9 mouse cellular contexts compared by ENCODE assay signal in the genomic region with DNA sequence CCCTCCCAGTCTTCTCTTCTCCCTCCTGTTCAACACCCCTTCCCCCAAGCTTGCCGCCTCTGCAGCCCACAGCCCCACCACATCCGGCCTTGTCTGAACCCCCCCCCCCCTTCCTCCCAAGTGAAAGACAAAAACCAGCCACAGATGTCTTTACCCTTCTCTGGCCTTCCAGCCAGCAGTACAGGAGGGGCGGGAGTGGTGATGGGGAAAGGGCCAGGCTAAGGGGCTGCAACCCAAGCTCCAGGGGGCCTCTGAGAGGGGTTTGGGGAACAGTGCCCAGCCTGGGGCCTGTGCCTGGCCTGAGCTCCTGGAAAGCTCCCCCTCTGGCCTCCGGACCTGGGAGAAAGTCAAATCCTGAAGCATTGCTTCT. TPM values are rescaled to one million over a fixed set of nuclear protein-coding genes. Genes with fewer than 3 reads are reported as not detected.
A peak's percentile ranks its signal among the peaks of the same experiment; 100 is the strongest.
DNase-seq lines count a peak whose midpoint lies in the region; ATAC-seq and TF ChIP-seq lines count a peak whose summit lies in the region.
"Had no signal": no experiment of that assay in that cellular context is flagged by ENCODE, and none has a peak within 500 bp of the region (broad histone marks: within the 10 kb centered on the region; RNA-seq: fewer than 3 reads in every experiment).

No protein-coding gene starts in this region.

- H3K9ac ChIP-seq in kidney, embryonic 14.5 days (ENCODE audit: low read depth, low read length) = no peak overlapping the region; the same call in 1 of the 2 replicates
- no peak overlapping the region for H3K9ac ChIP-seq in hindbrain, embryonic 14.5 days
- no peak overlapping the region for H3K9ac ChIP-seq in neural tube, embryonic 12.5 days
- H3K9ac ChIP-seq: hindbrain, embryonic 15.5 days had no signal

- H3K9me3 ChIP-seq in kidney, embryonic 14.5 days (ENCODE audit: control insufficient read depth, low read length) = no peaks in the 10 kb centered on the region
- H3K9me3 ChIP-seq in hindbrain, embryonic 14.5 days (ENCODE audit: control insufficient read depth, low read length) = no peaks in the 10 kb centered on the region
- H3K9me3 ChIP-seq in neural tube, embryonic 12.5 days = no peaks in the 10 kb centered on the region
- H3K9me3 ChIP-seq: hindbrain, embryonic 15.5 days had no signal

- no peak for TF ChIP-seq CTCF in bone marrow, adult 2 months (IDR thresholded peaks at IDR 0.05; ENCODE audit: control insufficient read depth, insufficient read depth, low read length)

- no peaks in the 10 kb centered on the region for H3K36me3 ChIP-seq in kidney, embryonic 14.5 days (ENCODE audit: control insufficient read depth, insufficient read depth, low read length)
- no peaks in the 10 kb centered on the region for H3K36me3 ChIP-seq in hindbrain, embryonic 14.5 days (replicated peaks; ENCODE audit: control insufficient read depth, insufficient read depth)
- no peaks in the 10 kb centered on the region for H3K36me3 ChIP-seq in neural tube, embryonic 12.5 days
- H3K36me3 ChIP-seq: hindbrain, embryonic 15.5 days had no signal

- peak; percentile 41 for ATAC-seq in kidney, embryonic 14.5 days (ENCODE audit: low FRiP score, low TSS enrichment)
- ATAC-seq in hindbrain, embryonic 14.5 days (ENCODE audit: low FRiP score) = peak; percentile 18; the same call in 1 of the 2 replicates
- ATAC-seq in neural tube, embryonic 12.5 days (ENCODE audit: low FRiP score, low read depth) = no peak

- peaks cover 47% of the 10 kb centered on the region for H3K4me1 ChIP-seq in kidney, embryonic 14.5 days (ENCODE audit: control insufficient read depth, insufficient read depth, low read length)
- no peaks in the 10 kb centered on the region; the same call in 1 of the 2 replicates for H3K4me1 ChIP-seq in bone marrow, adult 2 months (ENCODE audit: control insufficient read depth, insufficient read depth, low read length)
- peaks cover 24% of the 10 kb centered on the region for H3K4me1 ChIP-seq in hindbrain, embryonic 14.5 days (replicated peaks; ENCODE audit: control insufficient read depth, insufficient read depth, low read length)
- peaks cover 32% of the 10 kb centered on the region for H3K4me1 ChIP-seq in neural tube, embryonic 12.5 days

- no peak overlapping the region for H3K4me2 ChIP-seq in kidney, embryonic 14.5 days (replicated peaks; ENCODE audit: low read depth, low read length)
- no peak overlapping the region for H3K4me2 ChIP-seq in hindbrain, embryonic 14.5 days (replicated peaks)
- H3K4me2 ChIP-seq in neural tube, embryonic 12.5 days (replicated peaks) = peak overlapping the region; percentile 18; the same call in 1 of the 2 replicates
- H3K4me2 ChIP-seq: hindbrain, embryonic 15.5 days had no signal

- no peak for DNase-seq in kidney, postnatal 25 days
- no peak for DNase-seq in hindbrain, embryonic 14.5 days (ENCODE audit: low spot score)
- DNase-seq in frontal cortex, postnatal 14 days (ENCODE audit: low spot score in 2 of 2) = no peak
- DNase-seq in layer of hippocampus, adult 11-12 months (ENCODE audit: low spot score) = no peak
- no peak for DNase-seq in gastrocnemius, adult 8-10 months (ENCODE audit: low spot score in 2 of 2)

- H3K27me3 ChIP-seq in kidney, embryonic 14.5 days (ENCODE audit: control insufficient read depth, insufficient read depth, low read length) = no peaks in the 10 kb centered on the region
- H3K27me3 ChIP-seq in hindbrain, embryonic 14.5 days (ENCODE audit: control insufficient read depth, insufficient read depth, low read length) = no peaks in the 10 kb centered on the region; the same call in 1 of the 2 replicates
- H3K27me3 ChIP-seq in neural tube, embryonic 12.5 days (replicated peaks) = no peaks in the 10 kb centered on the region
- H3K27me3 ChIP-seq: hindbrain, embryonic 15.5 days had no signal

- 30% methylated on average over 4 of the region's 4 CpGs for WGBS in kidney, embryonic 14.5 days
- WGBS in bone marrow, adult 2 months = 4% methylated on average over 3 of the region's 4 CpGs
- WGBS in hindbrain, embryonic 14.5 days = 19% methylated on average over 4 of the region's 4 CpGs
- WGBS in neural tube, embryonic 12.5 days = 27% methylated on average over 4 of the region's 4 CpGs

- peak overlapping the region; percentile 94 for H3K27ac ChIP-seq in kidney, embryonic 14.5 days (ENCODE audit: low read depth, low read length)
- peak overlapping the region; percentile 19; the same call in 1 of the 2 replicates for H3K27ac ChIP-seq in bone marrow, adult 2 months (ENCODE audit: control insufficient read depth, insufficient read depth, low read depth, low read length, poor library complexity)
- no peak overlapping the region for H3K27ac ChIP-seq in hindbrain, embryonic 14.5 days
- peak overlapping the region; percentile 8; the same call in 1 of the 2 replicates for H3K27ac ChIP-seq in neural tube, embryonic 12.5 days
- H3K27ac ChIP-seq: hindbrain, embryonic 15.5 days had no signal

- no peak overlapping the region for H3K4me3 ChIP-seq in kidney, embryonic 14.5 days (ENCODE audit: low read length)
- no peak overlapping the region for H3K4me3 ChIP-seq in bone marrow, adult 2 months (replicated peaks; ENCODE audit: control insufficient read depth, low read depth, low read length)
- H3K4me3 ChIP-seq in hindbrain, embryonic 14.5 days (replicated peaks; ENCODE audit: low read length) = no peak overlapping the region
- no peak overlapping the region for H3K4me3 ChIP-seq in neural tube, embryonic 12.5 days
- H3K4me3 ChIP-seq: hindbrain, embryonic 15.5 days had no signal

- TF ChIP-seq POLR2A in bone marrow, adult 2 months (IDR thresholded peaks at IDR 0.05; ENCODE audit: borderline replicate concordance, control insufficient read depth, low read depth, low read length) = no peak

RNA-seq across cellular contexts. Expression of a gene that starts 7.0 kb away (rescaled TPM):
- 0.13 TPM in 1 of 2 replicates, not detected in the other for polyA plus RNA-seq in kidney, embryonic 14.5 days (2014; fragmentation: Nextera tagmentation; extraction: Ambion mirVana)
- polyA plus RNA-seq in bone marrow, adult 2 months (2011; ENCODE audit: insufficient read depth, insufficient read length, low replicate concordance, missing spikeins) = 1.5 and 9.7 TPM in 2 replicates
- polyA plus RNA-seq in hindbrain, embryonic 14.5 days (2014; fragmentation: Nextera tagmentation; extraction: Ambion mirVana) = 0.23 TPM in 1 of 2 replicates, not detected in the other
- 0.19 and 0.23 TPM in 2 replicates for polyA plus RNA-seq in neural tube, embryonic 12.5 days (2016; fragmentation: Nextera tagmentation; extraction: Ambion mirVana)
- total RNA-seq in gastrocnemius, adult 8-10 months (2022) = not detected

RNA-seq across cellular contexts. Expression of a gene that starts 58.8 kb away (rescaled TPM):
- polyA plus RNA-seq in kidney, embryonic 14.5 days (2014; fragmentation: Nextera tagmentation; extraction: Ambion mirVana) = 0.11 and 0.20 TPM in 2 replicates
- not detected in 2 replicates for polyA plus RNA-seq in bone marrow, adult 2 months (2011; ENCODE audit: insufficient read depth, insufficient read length, low replicate concordance, missing spikeins)
- 0.20 TPM in 1 of 2 replicates, not detected in the other for polyA plus RNA-seq in hindbrain, embryonic 14.5 days (2014; fragmentation: Nextera tagmentation; extraction: Ambion mirVana)
- 0.22 and 0.41 TPM in 2 replicates for polyA plus RNA-seq in neural tube, embryonic 12.5 days (2016; fragmentation: Nextera tagmentation; extraction: Ambion mirVana)
- not detected for total RNA-seq in gastrocnemius, adult 8-10 months (2022)
